8 mouse cellular contexts compared by ENCODE assay signal in the genomic region with DNA sequence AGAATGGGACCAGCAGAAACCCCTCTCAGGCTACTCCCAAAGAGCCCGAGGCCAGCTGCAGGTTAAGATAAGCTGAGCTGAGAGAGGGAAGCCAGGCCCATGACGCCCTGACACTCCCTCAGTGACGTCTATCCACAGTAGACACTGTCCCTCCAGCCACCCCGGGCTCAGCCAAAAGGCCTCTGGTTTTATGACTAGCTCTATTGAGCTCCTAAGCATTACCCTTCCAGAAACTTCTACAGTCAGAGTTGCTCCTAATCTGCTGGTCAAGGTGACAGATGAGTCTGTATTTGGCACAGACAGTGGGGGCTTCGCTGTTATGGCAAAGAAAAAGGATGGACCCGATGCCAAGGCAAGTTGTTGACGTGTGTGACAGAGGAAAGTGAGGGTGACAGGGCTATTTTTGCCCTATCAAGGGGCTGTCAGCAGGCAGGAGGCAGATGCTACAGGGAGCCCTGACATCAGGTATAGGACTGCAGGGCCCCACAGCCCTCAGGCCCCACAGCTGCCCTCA.
DNase-seq lines count a peak whose midpoint lies in the region; ATAC-seq and TF ChIP-seq lines count a peak whose summit lies in the region.

No protein-coding gene starts in this region.

- intact Hi-C loops in left cerebral cortex, adult 2 months (cut with DNase I) = no loop called here
- intact Hi-C loops in left cerebral cortex, postnatal 25 days (cut with DNase I) = no loop called here

- no peaks in the 10 kb centered on the region for H3K27me3 ChIP-seq in intestine, embryonic 15.5 days (replicated peaks)

- TF ChIP-seq CTCF in left cerebral cortex, adult 2 months (IDR thresholded peaks at IDR 0.05) = no peak

- no peak overlapping the region for H3K9ac ChIP-seq in intestine, embryonic 15.5 days

- DNase-seq in left cerebral cortex, adult 2 months (ENCODE audit: extremely low spot score in 1 of 2, low spot score in 2 of 2) = no peak
- DNase-seq in left cerebral cortex, postnatal 25 days (ENCODE audit: low spot score in 2 of 2) = no peak
- DNase-seq in spleen, postnatal 10 days (ENCODE audit: low spot score in 2 of 2) = peak; percentile 84 to 89
- DNase-seq in thymus, postnatal 0 days (ENCODE audit: low spot score) = no peak
- no peak for DNase-seq in adrenal gland, adult (ENCODE audit: inconsistent age in 2 of 2, low spot score in 1 of 2)
- DNase-seq in layer of hippocampus, postnatal 10 days (ENCODE audit: low spot score in 2 of 2) = no peak

- ATAC-seq in granulocyte monocyte progenitor cell, adult 5-6 weeks (replicated peaks; ENCODE audit: poor library complexity, severe bottlenecking) = 0 out of 2 replicates have a peak, but pooled peaks have one; percentile 3
- ATAC-seq in intestine, embryonic 15.5 days = peak; percentile 95

- peak overlapping the region; percentile 28; the same call in 1 of the 2 replicates for H3K27ac ChIP-seq in left cerebral cortex, adult 2 months
- H3K27ac ChIP-seq in intestine, embryonic 15.5 days = 0 out of 2 replicates have a peak overlapping the region, but pooled peaks have one; percentile 17

- 54% methylated on average over 7 of the region's 7 CpGs for WGBS in intestine, embryonic 15.5 days

- H3K4me2 ChIP-seq in intestine, embryonic 15.5 days (replicated peaks) = peak overlapping the region; percentile 5; the same call in 1 of the 2 replicates

- no peaks in the 10 kb centered on the region for H3K36me3 ChIP-seq in intestine, embryonic 15.5 days

- H3K4me1 ChIP-seq in intestine, embryonic 15.5 days (replicated peaks) = peaks cover 9% of the 10 kb centered on the region; the same call in 1 of the 2 replicates

- no peak overlapping the region for H3K4me3 ChIP-seq in left cerebral cortex, adult 2 months
- no peak overlapping the region for H3K4me3 ChIP-seq in intestine, embryonic 15.5 days (replicated peaks)

- no peaks in the 10 kb centered on the region for H3K9me3 ChIP-seq in intestine, embryonic 15.5 days

Comparison
In these comparisons a context has a peak if more than half of its experiments do, and no peak if none do; other contexts are left out.
1. DNase-seq: peak in spleen, postnatal 10 days (2 of 2); none in left cerebral cortex, adult 2 months (0 of 2), left cerebral cortex, postnatal 25 days (0 of 2), thymus, postnatal 0 days (single experiment), adrenal gland, adult (0 of 2) and layer of hippocampus, postnatal 10 days (0 of 2).